Mouse (Mus musculus) midbrain, embryonic 15.5 days (tissue): ENCODE measurements around the gene P3h4. TPM values are rescaled to one million over a fixed set of nuclear protein-coding genes. Genes with fewer than 3 reads are reported as not detected.

Source experiments
- ATAC-seq: fragments of 200-750 bp; cut with Nextera tagmentation; replicated peaks from 2 replicates; pipeline ENCODE4 v1.8.0; 2017; ENCODE audit warnings: moderate TSS enrichment
- H3K27ac ChIP-seq: fragments of 300-500 bp; sonication (generic); 2 replicates; pipeline ENCODE4 v1.5.1; 2015; ENCODE audit warnings: mild to moderate bottlenecking, inconsistent platforms
- H3K27me3 ChIP-seq: fragments of 300-500 bp; sonication (generic); replicated peaks from 2 replicates; pipeline ENCODE4 v1.6.1; 2015; ENCODE audit warnings: inconsistent platforms
- H3K36me3 ChIP-seq: fragments of 300-500 bp; sonication (generic); replicated peaks from 2 replicates; pipeline ENCODE4 v1.6.1; 2015; ENCODE audit warnings: inconsistent platforms
- H3K4me1 ChIP-seq: fragments of 300-500 bp; sonication (generic); 2 replicates; pipeline ENCODE4 v1.6.1; 2015; ENCODE audit warnings: inconsistent platforms
- H3K4me2 ChIP-seq: fragments of 300-500 bp; sonication (generic); 2 replicates; pipeline ENCODE4 v1.6.1; 2015; ENCODE audit warnings: inconsistent platforms, mild to moderate bottlenecking, moderate library complexity
- H3K4me3 ChIP-seq: fragments of 300-500 bp; sonication (generic); 2 replicates; pipeline ENCODE4 v1.5.1; 2015; ENCODE audit warnings: mild to moderate bottlenecking, inconsistent platforms
- H3K9ac ChIP-seq: fragments of 300-500 bp; sonication (generic); 2 replicates; pipeline ENCODE4 v1.6.1; 2015; ENCODE audit warnings: mild to moderate bottlenecking, inconsistent platforms
- H3K9me3 ChIP-seq: fragments of 300-500 bp; sonication (generic); 2 replicates; pipeline ENCODE4 v1.6.1; 2016; ENCODE audit warnings: inconsistent platforms
- WGBS: fragments of 180-500 bp; shearing (Covaris S2); methylation state at CpG from one replicate; pipeline ENCODE4 v1.1.7; 2015; ENCODE audit warnings: mixed read lengths; 5-methylcytosine and 5-hydroxymethylcytosine counted together
- polyA plus RNA-seq: library from polyadenylated mRNA; unstranded; fragments of >200 nt; fragmentation: Nextera tagmentation; extraction: Ambion mirVana; gene quantifications from 2 replicates; pipeline ENCODE4 v1.2.1, GENCODE M21; 2015

The P3h4 gene
- polyA plus RNA-seq, 1 experiment from 2014 or later, result 20.3 TPM

DNA sequence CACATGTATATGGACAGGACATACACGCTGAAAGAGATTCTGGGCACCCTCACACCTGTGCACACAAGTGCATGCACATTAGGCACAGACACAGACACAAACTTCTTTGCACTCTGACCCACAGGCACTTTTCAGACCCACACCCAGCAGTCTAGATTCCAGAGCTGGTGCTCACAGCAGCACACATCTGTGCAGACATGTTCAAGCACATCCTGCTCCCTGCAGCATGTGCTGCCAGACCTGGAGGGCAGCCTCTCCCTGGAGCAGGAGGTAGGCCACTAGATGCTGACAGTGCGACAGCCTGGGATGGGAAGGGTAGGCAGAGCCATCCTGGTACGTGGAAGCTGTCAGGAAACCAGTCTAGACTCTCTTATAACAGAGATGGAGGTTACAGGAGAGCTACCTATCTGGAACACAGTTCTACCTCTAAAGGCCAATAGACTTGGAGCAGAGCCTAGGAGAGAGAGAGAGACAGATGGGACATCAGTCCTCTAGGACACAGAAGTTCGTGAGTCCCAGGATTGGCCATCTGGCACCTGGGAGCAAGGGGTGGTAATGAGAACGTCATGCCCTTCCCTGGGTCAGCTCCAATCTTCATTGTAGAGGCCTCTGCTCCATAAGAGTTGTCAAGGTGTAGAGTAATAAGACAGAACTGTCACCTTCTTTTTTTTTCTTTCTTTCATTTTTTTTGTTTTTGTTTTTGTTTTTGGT, 7.5 kb downstream of the P3h4 start:
- H3K9me3 ChIP-seq, result no peaks in the 10 kb centered on the region
- ATAC-seq, result no peak
- 80% methylated on average over 5 of the region's 5 CpGs for WGBS
- H3K27ac ChIP-seq, result no peak overlapping the region
- H3K4me1 ChIP-seq, result peaks cover 4% of the 10 kb centered on the region
- H3K9ac ChIP-seq, result no peak overlapping the region
- no peaks in the 10 kb centered on the region for H3K36me3 ChIP-seq
- H3K27me3 ChIP-seq, result no peaks in the 10 kb centered on the region
- no peak overlapping the region for H3K4me2 ChIP-seq
- no peak overlapping the region for H3K4me3 ChIP-seq

DNA sequence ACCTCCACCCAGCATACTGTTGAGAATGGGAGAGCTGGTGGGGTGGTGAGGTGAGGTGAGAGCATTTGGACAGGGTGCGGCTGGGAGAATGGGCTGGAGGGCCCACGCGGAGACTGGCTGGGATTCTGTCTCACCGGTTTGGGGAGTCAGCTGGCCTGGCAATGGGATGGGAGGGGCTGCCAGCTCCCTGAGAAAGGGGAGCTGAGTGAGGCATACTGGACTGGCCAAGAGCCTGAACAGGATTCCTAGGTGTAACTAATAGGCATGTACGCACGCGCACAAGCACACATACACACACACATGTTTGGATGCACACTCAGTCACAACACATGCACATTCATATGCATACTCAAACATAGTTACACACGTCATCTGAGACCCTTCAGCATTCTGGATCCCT, 8.4 kb downstream of the P3h4 start:
- Histone ChIP-seq H3K4me2 (no peak overlapping the region), H3K4me1 (peaks cover 4% of the 10 kb centered on the region), H3K36me3 (no peaks in the 10 kb centered on the region), H3K27me3 (no peaks in the 10 kb centered on the region), H3K9ac (no peak overlapping the region), H3K4me3 (no peak overlapping the region), H3K9me3 (no peaks in the 10 kb centered on the region), H3K27ac (no peak overlapping the region)
- WGBS, result 83% methylated on average over 8 of the region's 8 CpGs
- no peak for ATAC-seq

DNA sequence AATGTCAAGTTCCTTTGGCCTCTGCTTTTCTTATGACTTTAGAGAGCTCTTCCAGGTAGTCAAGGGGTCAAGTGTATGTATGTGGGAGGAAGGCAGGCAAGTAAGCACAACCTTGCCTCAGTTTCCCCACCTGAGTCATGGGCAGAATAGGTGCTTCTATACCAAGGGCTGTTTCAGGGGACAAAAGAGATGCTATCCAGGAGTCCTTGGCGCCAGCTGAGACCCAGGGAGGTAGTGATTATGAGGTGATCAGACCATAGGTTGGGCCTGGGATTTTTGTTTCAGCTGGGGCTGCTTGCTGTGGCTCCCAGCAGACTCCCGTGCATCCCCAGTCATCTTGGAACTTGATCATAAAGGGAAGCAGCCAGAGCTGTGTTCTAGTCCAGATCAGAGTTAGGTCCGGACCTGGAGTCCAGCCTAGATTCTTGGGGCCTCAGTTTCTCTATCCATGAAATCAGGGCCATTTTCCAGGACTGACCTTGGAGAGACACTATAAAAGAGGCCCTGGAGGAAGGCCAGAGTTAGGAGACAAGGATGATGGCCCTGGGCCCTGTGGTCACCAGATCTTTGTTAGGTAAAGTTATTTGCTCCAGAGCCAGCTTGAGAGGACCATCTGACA, 10.1 kb downstream of the P3h4 start:
- H3K9me3 ChIP-seq, result no peaks in the 10 kb centered on the region
- H3K4me3 ChIP-seq, result no peak overlapping the region
- no peak for ATAC-seq
- WGBS, result 79% methylated on average over 3 of the region's 3 CpGs
- H3K4me1 ChIP-seq, result peaks cover 4% of the 10 kb centered on the region
- H3K27ac ChIP-seq, result no peak overlapping the region
- no peak overlapping the region for H3K4me2 ChIP-seq
- H3K27me3 ChIP-seq, result no peaks in the 10 kb centered on the region
- H3K36me3 ChIP-seq, result no peaks in the 10 kb centered on the region
- no peak overlapping the region for H3K9ac ChIP-seq

DNA sequence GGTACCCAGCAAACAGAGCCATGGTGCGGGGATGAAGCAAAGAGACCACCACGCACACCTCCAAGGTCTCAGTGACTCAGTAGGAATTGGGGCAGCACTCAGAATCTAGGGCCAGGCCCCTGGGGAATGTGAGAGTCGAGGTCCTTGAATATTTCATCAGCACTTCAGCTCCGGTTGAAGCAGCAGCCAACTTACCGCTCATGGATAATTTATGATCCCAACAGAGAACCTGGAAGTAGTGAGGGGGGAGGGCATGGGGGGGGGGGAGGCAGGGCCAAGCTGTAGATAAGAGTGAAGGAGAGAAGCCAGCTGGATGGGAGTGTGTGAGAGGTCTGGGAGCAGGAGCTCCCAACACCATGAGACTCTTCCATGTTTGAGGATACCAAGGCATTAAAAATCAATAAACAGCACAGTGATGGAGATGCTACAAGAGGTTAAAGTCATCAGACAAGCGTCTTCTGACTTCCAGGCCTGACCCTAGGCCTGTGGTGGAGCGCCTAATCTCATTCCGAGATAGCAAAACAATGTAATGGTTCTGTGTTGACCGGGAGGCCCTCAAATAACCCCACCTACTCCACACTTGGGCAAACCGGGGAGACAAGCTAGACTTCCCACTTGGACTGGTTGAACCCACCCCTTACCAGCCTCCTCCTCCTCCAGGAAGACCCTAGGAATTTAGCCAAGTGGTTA, 11.0 kb downstream of the P3h4 start:
- no peak overlapping the region for H3K9ac ChIP-seq
- H3K27ac ChIP-seq, result no peak overlapping the region
- no peaks in the 10 kb centered on the region for H3K27me3 ChIP-seq
- no peak for ATAC-seq
- H3K9me3 ChIP-seq, result no peaks in the 10 kb centered on the region
- no peaks in the 10 kb centered on the region for H3K36me3 ChIP-seq
- no peak overlapping the region for H3K4me2 ChIP-seq
- WGBS, result 64% methylated on average over 10 of the region's 10 CpGs
- H3K4me3 ChIP-seq, result no peak overlapping the region
- peaks cover 4% of the 10 kb centered on the region for H3K4me1 ChIP-seq

DNA sequence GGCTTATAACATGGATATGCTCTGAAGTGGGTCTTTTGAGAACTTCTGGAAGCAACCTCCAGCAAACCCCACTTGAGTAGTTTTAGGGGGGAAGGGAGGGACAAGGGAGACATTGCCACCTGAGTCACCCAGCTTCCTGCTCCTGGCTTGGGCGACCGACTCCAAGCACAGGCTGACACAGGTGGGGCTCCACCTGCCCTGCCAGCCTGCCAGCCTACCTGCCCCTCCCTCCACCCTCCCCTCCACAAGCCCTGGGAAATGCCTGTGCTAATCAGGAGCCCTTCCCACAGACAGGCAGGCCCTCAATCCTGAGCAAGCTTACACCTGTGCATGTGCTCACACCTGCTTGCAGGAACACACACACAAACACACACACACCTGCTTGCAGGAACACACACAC, 12.0 kb downstream of the P3h4 start:
- no peak overlapping the region for H3K4me3 ChIP-seq
- no peaks in the 10 kb centered on the region for H3K9me3 ChIP-seq
- H3K27me3 ChIP-seq, result no peaks in the 10 kb centered on the region
- 88% methylated on average over 2 of the region's 2 CpGs for WGBS
- no peak overlapping the region for H3K27ac ChIP-seq
- H3K9ac ChIP-seq, result no peak overlapping the region
- no peak for ATAC-seq
- no peaks in the 10 kb centered on the region for H3K36me3 ChIP-seq
- H3K4me1 ChIP-seq, result peaks cover 7% of the 10 kb centered on the region
- H3K4me2 ChIP-seq, result no peak overlapping the region

DNA sequence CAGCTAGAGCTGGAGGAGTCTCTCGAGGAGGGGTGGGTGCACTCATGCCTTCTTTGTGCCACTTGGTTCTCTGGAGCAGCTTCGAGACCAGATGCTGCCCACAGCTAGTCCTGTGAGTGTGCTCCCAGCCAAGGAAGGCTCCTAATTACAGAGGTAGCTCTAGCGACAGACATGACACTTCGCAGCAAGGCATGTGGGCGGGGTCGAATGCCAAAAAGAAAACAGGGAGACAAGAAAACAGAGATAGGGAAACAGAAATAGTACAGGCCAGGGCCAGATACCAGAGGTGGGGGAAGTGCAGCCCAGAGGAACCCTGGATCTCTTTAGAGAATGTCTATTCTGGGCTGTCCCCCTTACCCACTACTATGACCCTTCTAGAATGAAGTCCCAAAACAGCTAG, 12.4 kb downstream of the P3h4 start:
- H3K36me3 ChIP-seq, result no peaks in the 10 kb centered on the region
- H3K4me2 ChIP-seq, result no peak overlapping the region
- no peak overlapping the region for H3K9ac ChIP-seq
- H3K9me3 ChIP-seq, result no peaks in the 10 kb centered on the region
- H3K27ac ChIP-seq, result no peak overlapping the region
- H3K4me1 ChIP-seq, result peaks cover 7% of the 10 kb centered on the region
- ATAC-seq, result no peak
- WGBS, result 52% methylated on average over 6 of the region's 6 CpGs
- H3K27me3 ChIP-seq, result no peaks in the 10 kb centered on the region
- H3K4me3 ChIP-seq, result no peak overlapping the region

DNA sequence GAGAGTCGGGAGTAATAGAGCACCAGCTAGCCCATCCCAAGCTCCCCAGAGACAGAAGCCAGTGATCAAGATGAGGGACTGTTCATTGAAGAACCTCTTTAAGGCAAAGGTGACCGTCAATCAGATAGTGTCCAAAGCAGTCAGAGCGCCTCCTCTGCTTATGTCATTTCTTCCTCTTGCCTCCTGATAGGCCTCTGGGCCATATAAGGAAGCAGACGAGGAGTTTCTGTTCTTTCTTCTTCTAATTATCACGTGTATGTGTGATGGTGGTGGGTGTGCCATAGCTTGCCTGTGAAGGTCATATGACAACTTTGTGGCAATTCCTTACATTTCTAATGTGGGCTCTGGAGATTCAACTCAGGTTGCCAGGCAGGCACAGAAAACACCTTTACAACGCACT, 13.8 kb downstream of the P3h4 start:
- Histone ChIP-seq H3K9ac (no peak overlapping the region), H3K9me3 (no peaks in the 10 kb centered on the region), H3K27me3 (no peaks in the 10 kb centered on the region), H3K4me3 (no peak overlapping the region), H3K4me1 (peaks cover 18% of the 10 kb centered on the region), H3K27ac (no peak overlapping the region), H3K36me3 (no peaks in the 10 kb centered on the region), H3K4me2 (no peak overlapping the region)
- 81% methylated on average over 6 of the region's 6 CpGs for WGBS
- ATAC-seq, result no peak

DNA sequence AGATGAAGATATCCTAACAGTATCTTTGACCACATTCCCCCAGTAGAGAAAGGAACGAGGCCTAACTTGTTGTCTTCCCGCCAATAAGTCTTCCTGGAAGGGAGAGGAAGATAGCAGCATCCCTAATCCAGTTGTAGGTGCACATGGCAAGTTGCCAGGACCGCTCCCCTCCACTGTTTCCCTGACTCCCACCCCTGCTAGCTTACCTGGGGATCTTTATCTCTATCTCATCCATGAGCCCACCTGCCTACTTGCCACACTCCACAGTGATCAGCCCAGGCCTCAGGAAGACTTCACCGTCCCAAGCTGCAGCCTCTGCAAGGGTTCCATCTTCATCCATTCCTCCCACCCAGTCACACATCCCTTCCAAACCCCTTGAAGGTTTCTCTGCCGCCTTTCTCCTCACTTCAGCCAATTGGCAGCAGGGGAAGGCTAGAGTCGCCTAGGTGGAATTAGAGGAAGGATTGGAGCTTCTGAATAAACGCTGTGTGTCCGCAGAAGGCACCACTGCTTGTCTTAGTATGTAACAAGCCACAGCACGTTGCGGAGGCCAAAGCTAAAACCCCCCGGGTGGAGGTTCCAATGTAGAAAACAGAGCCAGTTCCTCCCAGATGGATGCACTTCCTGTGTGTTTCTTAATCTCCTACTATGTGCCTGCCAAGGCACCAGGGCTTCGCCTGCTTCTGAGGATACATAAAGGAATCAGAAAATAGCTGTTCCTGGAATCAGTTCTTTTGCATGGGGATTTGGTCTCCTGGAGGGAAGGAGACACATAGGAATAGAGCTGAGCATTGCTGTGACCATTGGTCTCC, 14.7 kb downstream of the P3h4 start:
- no peak overlapping the region for H3K4me3 ChIP-seq
- 79% methylated on average over 12 of the region's 12 CpGs for WGBS
- no peak overlapping the region for H3K9ac ChIP-seq
- no peak for ATAC-seq
- no peak overlapping the region for H3K4me2 ChIP-seq
- H3K4me1 ChIP-seq, result peaks cover 27% of the 10 kb centered on the region
- H3K27ac ChIP-seq, result no peak overlapping the region
- H3K27me3 ChIP-seq, result no peaks in the 10 kb centered on the region
- no peaks in the 10 kb centered on the region for H3K9me3 ChIP-seq
- H3K36me3 ChIP-seq, result no peaks in the 10 kb centered on the region

DNA sequence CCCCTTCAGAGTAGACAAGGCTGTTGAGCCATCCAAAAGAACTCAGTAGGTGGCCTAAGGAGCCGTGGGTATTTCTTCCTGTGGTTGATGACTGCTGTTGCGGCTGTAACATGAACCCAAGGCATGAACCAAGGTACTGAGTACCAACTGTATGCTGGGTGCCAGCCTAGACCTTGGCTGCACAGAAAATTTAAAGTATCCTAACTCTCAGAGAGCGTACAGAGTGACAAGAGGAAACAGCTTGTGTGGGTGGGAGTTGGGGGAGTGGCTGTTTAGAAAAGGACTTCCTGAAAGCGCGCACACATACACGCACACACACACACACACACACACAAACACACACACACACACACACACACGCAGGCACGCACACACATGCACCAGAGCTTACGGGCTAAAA, 15.3 kb downstream of the P3h4 start:
- Histone ChIP-seq H3K4me1 (peaks cover 31% of the 10 kb centered on the region), H3K9me3 (no peaks in the 10 kb centered on the region), H3K4me3 (no peak overlapping the region), H3K36me3 (no peaks in the 10 kb centered on the region), H3K4me2 (no peak overlapping the region), H3K27ac (no peak overlapping the region), H3K27me3 (no peaks in the 10 kb centered on the region), H3K9ac (no peak overlapping the region)
- ATAC-seq, result no peak
- 84% methylated on average over 9 of the region's 9 CpGs for WGBS

DNA sequence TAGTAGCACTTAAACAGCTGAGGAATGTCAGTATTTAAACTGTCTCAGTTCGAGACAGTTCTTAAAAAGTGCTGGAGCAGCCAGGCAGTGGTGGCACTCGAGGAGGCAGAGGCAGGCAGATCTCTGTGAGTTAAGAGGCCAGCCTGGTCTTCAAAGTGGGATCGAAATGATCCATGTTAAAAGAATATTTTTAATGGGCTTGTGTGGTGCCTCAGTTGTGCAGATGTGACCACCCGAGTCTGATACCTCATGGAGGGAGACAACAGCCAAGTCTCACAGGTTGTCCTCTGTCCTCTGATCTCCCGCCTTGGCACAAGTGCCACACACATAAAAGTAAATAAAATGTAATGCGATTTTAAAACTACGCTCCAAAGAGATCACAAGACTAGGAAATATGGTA, 16.1 kb downstream of the P3h4 start:
- Histone ChIP-seq H3K9ac (no peak overlapping the region), H3K27me3 (no peaks in the 10 kb centered on the region), H3K27ac (peak overlapping the region; percentile 44; the same call in 1 of the 2 replicates), H3K9me3 (no peaks in the 10 kb centered on the region), H3K4me1 (peaks cover 37% of the 10 kb centered on the region), H3K4me2 (peak overlapping the region; percentile 74; the same call in 1 of the 2 replicates), H3K36me3 (no peaks in the 10 kb centered on the region), H3K4me3 (no peak overlapping the region)
- WGBS, result 96% methylated on average over 7 of the region's 7 CpGs
- ATAC-seq, result no peak

DNA sequence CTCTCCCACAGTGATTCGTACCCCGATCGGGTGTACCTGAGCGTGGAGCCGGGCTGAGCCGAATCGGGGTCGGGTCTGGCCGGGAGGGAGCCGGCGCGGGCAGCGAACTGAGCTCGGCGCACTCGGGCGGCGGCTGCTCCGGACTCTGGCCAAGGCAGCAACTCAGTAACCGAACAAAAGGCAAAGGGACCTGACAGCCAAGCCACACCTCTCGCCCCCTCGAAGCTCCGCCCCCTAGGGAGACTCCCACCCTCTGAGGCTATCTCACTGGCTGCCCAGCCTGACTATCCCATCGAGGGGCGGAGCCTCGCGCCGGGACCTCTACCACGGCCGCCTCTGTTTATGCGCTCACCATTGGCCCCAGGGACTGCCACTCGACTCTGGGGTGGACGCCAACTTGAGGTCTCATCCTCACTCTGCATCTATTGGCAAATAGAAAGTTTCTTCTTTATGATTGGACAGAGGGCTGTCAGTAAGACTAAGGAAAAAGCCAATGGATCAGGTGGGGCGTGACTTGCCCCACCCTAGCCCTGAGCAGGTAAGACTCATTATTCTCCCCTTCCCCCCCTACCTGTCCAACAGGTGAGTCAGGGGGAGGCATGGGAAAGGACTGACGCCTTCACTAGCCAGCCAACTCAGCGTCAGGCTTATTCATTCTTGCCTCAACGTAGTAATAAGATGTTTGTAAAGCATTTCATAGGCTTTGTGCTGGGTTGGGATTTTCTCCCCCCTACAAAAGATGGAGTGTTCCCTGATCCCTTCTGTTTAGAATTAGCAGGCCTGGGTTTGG, 16.8 kb downstream of the P3h4 start, which contains the start of gene Jup:
Jup (minus strand) TSS at position 164 of the 790 bp plus-strand sequence.
- H3K4me2 ChIP-seq, result peak within 1 kb of the TSS; percentile 74
- no peaks in the 10 kb centered on the region for H3K9me3 ChIP-seq
- no peaks in the 10 kb centered on the region for H3K36me3 ChIP-seq
- H3K4me1 ChIP-seq, result peaks cover 34% of the 10 kb centered on the region
- under 1% methylated on average over 37 of the region's 37 CpGs for WGBS
- peak within 1 kb of the TSS; percentile 85 for H3K9ac ChIP-seq
- no peaks in the 10 kb centered on the region for H3K27me3 ChIP-seq
- peak within 1 kb of the TSS; percentile 73 for H3K4me3 ChIP-seq
- peak within 1 kb of the TSS; percentile 76 for H3K27ac ChIP-seq
- peak; percentile 99 for ATAC-seq
